In genomic region chr7:109456563-109456962, GRCm38 (mm10) we compare ENCODE assay signal across 22 mouse cellular contexts. TPM values are rescaled to one million over a fixed set of nuclear protein-coding genes. Genes with fewer than 3 reads are reported as not detected.
DNase-seq lines count a peak whose midpoint lies in the region; ATAC-seq lines count a peak whose summit lies in the region.
"Had no signal": no experiment of that assay in that cellular context is flagged by ENCODE, and none has a peak within 500 bp of the region (broad histone marks: within the 10 kb centered on the region; RNA-seq: fewer than 3 reads in every experiment).

No protein-coding gene starts in this region.

- H3K4me3 ChIP-seq in forebrain, embryonic 10.5 days: no peak overlapping the region
- H3K4me3 ChIP-seq in forebrain, embryonic 14.5 days (ENCODE audit: low read depth, low read length): no peak overlapping the region
- no peak overlapping the region for H3K4me3 ChIP-seq in limb, embryonic 10.5 days
- H3K4me3 ChIP-seq: embryonic facial prominence, embryonic 13.5 days; forebrain, embryonic 15.5 days; heart, embryonic 10.5 days; hindbrain, embryonic 13.5 days had no signal

- no peak for DNase-seq in forebrain, embryonic 10.5 days (ENCODE audit: extremely low spot score, low spot score)
- DNase-seq in forebrain, embryonic 14.5 days (ENCODE audit: low spot score): no peak
- DNase-seq in limb, embryonic 10.5 days (ENCODE audit: low spot score): no peak
- no peak for DNase-seq in adrenal gland, postnatal 10 days
- no peak for DNase-seq in layer of hippocampus, adult 11-12 months (ENCODE audit: low spot score)
- DNase-seq: adrenal gland, adult 2 months; adrenal gland, postnatal 36 days; cerebellum, adult 11 months; cerebellum, adult 8-10 months; cerebellum, postnatal 25 days; gastrocnemius, postnatal 36 days; heart, adult 18-20 months; heart, postnatal 10 days; heart, postnatal 4 days had no signal

- no peaks in the 10 kb centered on the region for H3K36me3 ChIP-seq in forebrain, embryonic 10.5 days (replicated peaks)
- H3K36me3 ChIP-seq in forebrain, embryonic 14.5 days (ENCODE audit: control insufficient read depth, insufficient read depth, low read length): no peaks in the 10 kb centered on the region
- H3K36me3 ChIP-seq in limb, embryonic 10.5 days: no peaks in the 10 kb centered on the region
- H3K36me3 ChIP-seq: embryonic facial prominence, embryonic 13.5 days; forebrain, embryonic 15.5 days; heart, embryonic 10.5 days; hindbrain, embryonic 13.5 days had no signal

- H3K9ac ChIP-seq in forebrain, embryonic 14.5 days (ENCODE audit: low read length): no peak overlapping the region
- H3K9ac ChIP-seq: embryonic facial prominence, embryonic 13.5 days; forebrain, embryonic 15.5 days; hindbrain, embryonic 13.5 days had no signal

- no peaks in the 10 kb centered on the region for H3K27me3 ChIP-seq in forebrain, embryonic 10.5 days (ENCODE audit: poor library complexity, severe bottlenecking)
- H3K27me3 ChIP-seq in forebrain, embryonic 14.5 days (replicated peaks; ENCODE audit: control insufficient read depth, insufficient read depth, low read length): no peaks in the 10 kb centered on the region
- H3K27me3 ChIP-seq in limb, embryonic 10.5 days (ENCODE audit: low read depth, poor library complexity, severe bottlenecking): no peaks in the 10 kb centered on the region
- H3K27me3 ChIP-seq: CH12.LX; embryonic facial prominence, embryonic 13.5 days; forebrain, embryonic 15.5 days; hindbrain, embryonic 13.5 days had no signal

- peaks cover 13% of the 10 kb centered on the region for H3K4me1 ChIP-seq in forebrain, embryonic 10.5 days
- no peaks in the 10 kb centered on the region for H3K4me1 ChIP-seq in forebrain, embryonic 14.5 days (ENCODE audit: control insufficient read depth, insufficient read depth, low read length)
- H3K4me1 ChIP-seq in limb, embryonic 10.5 days: peaks cover 16% of the 10 kb centered on the region
- H3K4me1 ChIP-seq: embryonic facial prominence, embryonic 13.5 days; forebrain, embryonic 15.5 days; hindbrain, embryonic 13.5 days had no signal

- 78% methylated on average over 6 of the region's 6 CpGs for WGBS in forebrain, embryonic 10.5 days
- 73% methylated on average over 6 of the region's 6 CpGs for WGBS in forebrain, embryonic 14.5 days
- WGBS in limb, embryonic 10.5 days: 69% methylated on average over 6 of the region's 6 CpGs

- no peak overlapping the region for H3K4me2 ChIP-seq in forebrain, embryonic 14.5 days (ENCODE audit: low read length)
- H3K4me2 ChIP-seq: embryonic facial prominence, embryonic 13.5 days; forebrain, embryonic 15.5 days; hindbrain, embryonic 13.5 days had no signal

- H3K27ac ChIP-seq in forebrain, embryonic 10.5 days: 0 out of 2 replicates have a peak overlapping the region, but pooled peaks have one; percentile 15
- H3K27ac ChIP-seq in forebrain, embryonic 14.5 days (ENCODE audit: low read depth, low read length): no peak overlapping the region
- H3K27ac ChIP-seq in limb, embryonic 10.5 days: peak overlapping the region; percentile 33; the same call in 1 of the 2 replicates
- H3K27ac ChIP-seq: embryonic facial prominence, embryonic 13.5 days; forebrain, embryonic 15.5 days; heart, embryonic 10.5 days; hindbrain, embryonic 13.5 days; hindbrain, postnatal 0 days had no signal

- ATAC-seq in forebrain, embryonic 14.5 days: no peak
- peak; percentile 85 for ATAC-seq in common myeloid progenitor, adult 5-6 weeks (replicated peaks; ENCODE audit: low read depth, poor library complexity, severe bottlenecking)
- peak; percentile 86 for ATAC-seq in megakaryocyte progenitor cell, adult 5-6 weeks (replicated peaks; ENCODE audit: poor library complexity)
- ATAC-seq: forebrain, embryonic 15.5 days; hindbrain, postnatal 0 days had no signal

- no peaks in the 10 kb centered on the region for H3K9me3 ChIP-seq in forebrain, embryonic 10.5 days
- H3K9me3 ChIP-seq in forebrain, embryonic 14.5 days (replicated peaks; ENCODE audit: control insufficient read depth, low read length): no peaks in the 10 kb centered on the region
- no peaks in the 10 kb centered on the region for H3K9me3 ChIP-seq in limb, embryonic 10.5 days (replicated peaks)
- H3K9me3 ChIP-seq: embryonic facial prominence, embryonic 13.5 days; forebrain, embryonic 15.5 days; heart, embryonic 10.5 days; hindbrain, embryonic 13.5 days had no signal

RNA-seq across cellular contexts. Expression of gene Stk33, which starts 17.7 kb away (rescaled TPM):
- 4.8 and 5.7 TPM in 2 replicates for polyA plus RNA-seq in forebrain, embryonic 10.5 days (2016; fragmentation: Nextera tagmentation; extraction: Ambion mirVana)
- 9.4 and 10.1 TPM in 2 replicates for polyA plus RNA-seq in forebrain, embryonic 14.5 days (2014; fragmentation: Nextera tagmentation; extraction: Ambion mirVana)
- not detected in 2 replicates for total RNA-seq in common myeloid progenitor, adult 5-6 weeks (2017)
- 0.38 and 0.56 TPM in 2 replicates for polyA plus RNA-seq in limb, embryonic 10.5 days (2016; fragmentation: Nextera tagmentation; extraction: Ambion mirVana)
- total RNA-seq in megakaryocyte progenitor cell, adult 5-6 weeks (2015): not detected in 2 replicates
- total RNA-seq in megakaryocyte progenitor cell, adult 5-6 weeks (2017): not detected in 2 replicates
- total RNA-seq in adrenal gland, postnatal 10 days (2021): under 1 TPM; 0.76 to 0.84 TPM
- total RNA-seq: CH12.LX; gastrocnemius, postnatal 36 days; heart, postnatal 10 days; heart, postnatal 4 days had no signal

RNA-seq across cellular contexts. Expression of gene Trim66, which starts 51.4 kb away (rescaled TPM):
- polyA plus RNA-seq in forebrain, embryonic 10.5 days (2016; fragmentation: Nextera tagmentation; extraction: Ambion mirVana): 0.06 and 0.09 TPM in 2 replicates
- 0.38 TPM in 2 replicates for polyA plus RNA-seq in forebrain, embryonic 14.5 days (2014; fragmentation: Nextera tagmentation; extraction: Ambion mirVana)
- 0.05 and 0.09 TPM in 2 replicates for total RNA-seq in common myeloid progenitor, adult 5-6 weeks (2017)
- 0.03 and 0.05 TPM in 2 replicates for polyA plus RNA-seq in limb, embryonic 10.5 days (2016; fragmentation: Nextera tagmentation; extraction: Ambion mirVana)
- 0.15 and 0.22 TPM in 2 replicates for total RNA-seq in megakaryocyte progenitor cell, adult 5-6 weeks (2015)
- total RNA-seq in megakaryocyte progenitor cell, adult 5-6 weeks (2017): 0.03 TPM in 1 of 2 replicates, not detected in the other
- total RNA-seq in adrenal gland, postnatal 10 days (2021): under 1 TPM; 0.48 to 0.85 TPM
